Mouse (Mus musculus): ENCODE results near the gene 1810009A15Rik. TPM values are rescaled to one million over a fixed set of nuclear protein-coding genes. Genes with fewer than 3 reads are reported as not detected.
"Not testable (repeated sequence)": the region's sequence is repeated elsewhere in the genome, so short reads cannot be mapped to it uniquely, and the experiment has no call there.

The 1810009A15Rik gene
- polyA plus RNA-seq, 1 experiment from 2014 or later = 75.6 TPM

- 22% methylated on average over 7 of the region's 7 CpGs for WGBS
- H3K36me3 ChIP-seq (ENCODE audit: control insufficient read depth, insufficient read depth, low read length) = 0 out of 2 replicates have a peak, but pooled peaks cover 6% of the 10 kb centered on the region
- no peaks in the 10 kb centered on the region for H3K9me3 ChIP-seq (replicated peaks; ENCODE audit: control insufficient read depth, low read length)
- H3K27ac ChIP-seq (ENCODE audit: low read length) = peak within 1 kb of the TSS; percentile 36
- H3K4me3 ChIP-seq (replicated peaks; ENCODE audit: low read length) = peak within 1 kb of the TSS; percentile 2; the same call in 1 of the 2 replicates
- no peaks in the 10 kb centered on the region for H3K27me3 ChIP-seq (ENCODE audit: control insufficient read depth, insufficient read depth, low read length)
- peak within 1 kb of the TSS; percentile 42 for H3K4me2 ChIP-seq (ENCODE audit: low read depth, low read length)
- ATAC-seq (ENCODE audit: insufficient read depth, low FRiP score) = peak; percentile 76
- no peaks in the 10 kb centered on the region for H3K4me1 ChIP-seq (ENCODE audit: control insufficient read depth, insufficient read depth, low read length)
- H3K9ac ChIP-seq (ENCODE audit: low read length) = peak within 1 kb of the TSS; percentile 61
Measured at GRCm38 (mm10) chr19:8850402-8850901, 38.2 kb upstream of the 1810009A15Rik start, which contains the start of gene Lrrn4cl. Gene Lrrn4cl (plus strand): TSS chr19:8850768.

GRCm38 (mm10) chr19:8851639-8852038 lies 37.0 kb upstream of the 1810009A15Rik start:
- no peaks in the 10 kb centered on the region for H3K27me3 ChIP-seq (ENCODE audit: control insufficient read depth, insufficient read depth, low read length)
- H3K4me1 ChIP-seq (ENCODE audit: control insufficient read depth, insufficient read depth, low read length) = no peaks in the 10 kb centered on the region
- 0 out of 2 replicates have a peak, but pooled peaks cover 6% of the 10 kb centered on the region for H3K36me3 ChIP-seq (ENCODE audit: control insufficient read depth, insufficient read depth, low read length)
- no peak overlapping the region for H3K4me3 ChIP-seq (replicated peaks; ENCODE audit: low read length)
- WGBS = 35% methylated on average over 7 of the region's 7 CpGs
- no peak overlapping the region for H3K27ac ChIP-seq (ENCODE audit: low read length)
- H3K9ac ChIP-seq (ENCODE audit: low read length) = no peak overlapping the region
- no peaks in the 10 kb centered on the region for H3K9me3 ChIP-seq (replicated peaks; ENCODE audit: control insufficient read depth, low read length)
- no peak for ATAC-seq (ENCODE audit: insufficient read depth, low FRiP score)
- no peak overlapping the region for H3K4me2 ChIP-seq (ENCODE audit: low read depth, low read length)

- Histone ChIP-seq H3K27ac (ENCODE audit: low read length) (no peak overlapping the region), H3K4me1 (ENCODE audit: control insufficient read depth, insufficient read depth, low read length) (no peaks in the 10 kb centered on the region), H3K4me2 (ENCODE audit: low read depth, low read length) (no peak overlapping the region), H3K9ac (ENCODE audit: low read length) (no peak overlapping the region), H3K4me3 (replicated peaks; ENCODE audit: low read length) (no peak overlapping the region), H3K27me3 (ENCODE audit: control insufficient read depth, insufficient read depth, low read length) (no peaks in the 10 kb centered on the region), H3K36me3 (ENCODE audit: control insufficient read depth, insufficient read depth, low read length) (0 out of 2 replicates have a peak, but pooled peaks cover under 1% of the 10 kb centered on the region), H3K9me3 (replicated peaks; ENCODE audit: control insufficient read depth, low read length) (no peaks in the 10 kb centered on the region)
- ATAC-seq (ENCODE audit: insufficient read depth, low FRiP score) = no peak
- 52% methylated on average over 10 of the region's 10 CpGs for WGBS
Measured at GRCm38 (mm10) chr19:8852236-8852928, 36.3 kb upstream of the 1810009A15Rik start.

- no peaks in the 10 kb centered on the region for H3K4me1 ChIP-seq (ENCODE audit: control insufficient read depth, insufficient read depth, low read length)
- H3K27ac ChIP-seq (ENCODE audit: low read length) = no peak overlapping the region
- no peaks in the 10 kb centered on the region for H3K27me3 ChIP-seq (ENCODE audit: control insufficient read depth, insufficient read depth, low read length)
- H3K36me3 ChIP-seq (ENCODE audit: control insufficient read depth, insufficient read depth, low read length) = no peaks in the 10 kb centered on the region
- no peak for ATAC-seq (ENCODE audit: insufficient read depth, low FRiP score)
- no peaks in the 10 kb centered on the region for H3K9me3 ChIP-seq (replicated peaks; ENCODE audit: control insufficient read depth, low read length)
- H3K4me2 ChIP-seq (ENCODE audit: low read depth, low read length) = no peak overlapping the region
- H3K4me3 ChIP-seq (replicated peaks; ENCODE audit: low read length) = no peak overlapping the region
- WGBS = 86% methylated on average over 3 of the region's 3 CpGs
- H3K9ac ChIP-seq (ENCODE audit: low read length) = no peak overlapping the region
Measured at GRCm38 (mm10) chr19:8853117-8853516, 35.5 kb upstream of the 1810009A15Rik start.

- WGBS = 45% methylated on average over 4 of the region's 4 CpGs
- no peaks in the 10 kb centered on the region for H3K27me3 ChIP-seq (ENCODE audit: control insufficient read depth, insufficient read depth, low read length)
- no peaks in the 10 kb centered on the region for H3K9me3 ChIP-seq (replicated peaks; ENCODE audit: control insufficient read depth, low read length)
- no peak overlapping the region for H3K9ac ChIP-seq (ENCODE audit: low read length)
- ATAC-seq (ENCODE audit: insufficient read depth, low FRiP score) = no peak
- H3K4me1 ChIP-seq (ENCODE audit: control insufficient read depth, insufficient read depth, low read length) = no peaks in the 10 kb centered on the region
- H3K36me3 ChIP-seq (ENCODE audit: control insufficient read depth, insufficient read depth, low read length) = no peaks in the 10 kb centered on the region
- H3K27ac ChIP-seq (ENCODE audit: low read length) = no peak overlapping the region
- H3K4me3 ChIP-seq (replicated peaks; ENCODE audit: low read length) = no peak overlapping the region
- H3K4me2 ChIP-seq (ENCODE audit: low read depth, low read length) = no peak overlapping the region
Measured at GRCm38 (mm10) chr19:8857689-8858088, 31.0 kb upstream of the 1810009A15Rik start.

- ATAC-seq (ENCODE audit: insufficient read depth, low FRiP score) = peak; percentile 33; the same call in 1 of the 2 replicates
- H3K4me3 ChIP-seq (replicated peaks; ENCODE audit: low read length) = no peak overlapping the region
- no peaks in the 10 kb centered on the region for H3K4me1 ChIP-seq (ENCODE audit: control insufficient read depth, insufficient read depth, low read length)
- no peak overlapping the region for H3K9ac ChIP-seq (ENCODE audit: low read length)
- 22% methylated on average over 1 of the region's 1 CpGs for WGBS
- no peak overlapping the region for H3K27ac ChIP-seq (ENCODE audit: low read length)
- H3K9me3 ChIP-seq (replicated peaks; ENCODE audit: control insufficient read depth, low read length) = no peaks in the 10 kb centered on the region
- no peaks in the 10 kb centered on the region for H3K27me3 ChIP-seq (ENCODE audit: control insufficient read depth, insufficient read depth, low read length)
- no peak overlapping the region for H3K4me2 ChIP-seq (ENCODE audit: low read depth, low read length)
- no peaks in the 10 kb centered on the region for H3K36me3 ChIP-seq (ENCODE audit: control insufficient read depth, insufficient read depth, low read length)
Measured at GRCm38 (mm10) chr19:8859018-8859417, 29.6 kb upstream of the 1810009A15Rik start.

DNA sequence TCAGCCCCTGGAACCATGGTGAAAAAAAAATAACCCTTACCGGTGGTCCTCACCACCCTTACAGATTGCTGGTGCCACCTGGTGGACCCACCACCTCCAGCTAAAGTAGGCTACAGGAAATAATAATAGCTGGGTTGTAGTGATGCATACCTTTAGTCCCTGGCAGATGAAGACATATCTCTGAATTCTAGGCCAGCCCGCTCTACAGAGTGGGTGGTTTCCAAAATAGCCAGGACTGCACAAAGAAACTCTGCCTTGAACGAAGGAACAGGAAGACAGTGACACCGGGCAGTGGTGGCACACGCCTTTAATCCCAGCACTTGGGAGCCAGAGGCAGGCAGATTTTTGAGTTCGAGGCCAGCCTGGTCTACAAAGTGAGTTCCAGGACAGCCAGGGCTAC lies 24.4 kb upstream of the 1810009A15Rik start:
- 81% methylated on average over 6 of the region's 6 CpGs for WGBS
- no peaks in the 10 kb centered on the region for H3K36me3 ChIP-seq (ENCODE audit: control insufficient read depth, insufficient read depth, low read length)
- no peaks in the 10 kb centered on the region for H3K27me3 ChIP-seq (ENCODE audit: control insufficient read depth, insufficient read depth, low read length)
- H3K27ac ChIP-seq (ENCODE audit: low read length) = no peak overlapping the region
- H3K4me3 ChIP-seq (replicated peaks; ENCODE audit: low read length) = no peak overlapping the region
- no peak overlapping the region for H3K4me2 ChIP-seq (ENCODE audit: low read depth, low read length)
- H3K4me1 ChIP-seq (ENCODE audit: control insufficient read depth, insufficient read depth, low read length) = no peaks in the 10 kb centered on the region
- no peak overlapping the region for H3K9ac ChIP-seq (ENCODE audit: low read length)
- no peak for ATAC-seq (ENCODE audit: insufficient read depth, low FRiP score)
- no peaks in the 10 kb centered on the region for H3K9me3 ChIP-seq (replicated peaks; ENCODE audit: control insufficient read depth, low read length)

GRCm38 (mm10) chr19:8870381-8870780 lies 18.3 kb upstream of the 1810009A15Rik start:
- not testable (repeated sequence) for H3K4me1 ChIP-seq (ENCODE audit: control insufficient read depth, insufficient read depth, low read length); ATAC-seq (ENCODE audit: insufficient read depth, low FRiP score); H3K27me3 ChIP-seq (ENCODE audit: control insufficient read depth, insufficient read depth, low read length); H3K36me3 ChIP-seq (ENCODE audit: control insufficient read depth, insufficient read depth, low read length); H3K9me3 ChIP-seq (replicated peaks; ENCODE audit: control insufficient read depth, low read length); H3K9ac ChIP-seq (ENCODE audit: low read length); H3K4me3 ChIP-seq (replicated peaks; ENCODE audit: low read length)
- peak overlapping the region; percentile 63 for H3K4me2 ChIP-seq (ENCODE audit: low read depth, low read length)
- WGBS = 75% methylated on average over 3 of the region's 3 CpGs
- peak overlapping the region; percentile 83; the same call in 1 of the 2 replicates for H3K27ac ChIP-seq (ENCODE audit: low read length)

- Histone ChIP-seq H3K4me3 (replicated peaks; ENCODE audit: low read length) (peak overlapping the region; percentile 93), H3K36me3 (ENCODE audit: control insufficient read depth, insufficient read depth, low read length) (0 out of 2 replicates have a peak, but pooled peaks cover 4% of the 10 kb centered on the region), H3K9me3 (replicated peaks; ENCODE audit: control insufficient read depth, low read length) (no peaks in the 10 kb centered on the region), H3K9ac (ENCODE audit: low read length) (peak overlapping the region; percentile 96), H3K4me1 (ENCODE audit: control insufficient read depth, insufficient read depth, low read length) (peaks cover 8% of the 10 kb centered on the region), H3K27me3 (ENCODE audit: control insufficient read depth, insufficient read depth, low read length) (no peaks in the 10 kb centered on the region), H3K27ac (ENCODE audit: low read length) (peak overlapping the region; percentile 83), H3K4me2 (ENCODE audit: low read depth, low read length) (peak overlapping the region; percentile 63)
- no peak for ATAC-seq (ENCODE audit: insufficient read depth, low FRiP score)
- WGBS = 45% methylated on average over 9 of the region's 9 CpGs
Measured at GRCm38 (mm10) chr19:8870838-8871237, 17.8 kb upstream of the 1810009A15Rik start.
